Mouse (Mus musculus) olfactory bulb, adult 2 months (tissue): Measurements from ENCODE around the gene Trip12. TPM values are rescaled to one million over a fixed set of nuclear protein-coding genes. Genes with fewer than 3 reads are reported as not detected.

Experiments used
- H3K27ac ChIP-seq: fragments of 200-500 bp; 2 replicates; pipeline ENCODE4 v1.5.1; 2012; ENCODE audit warnings: low read depth, low read length; ENCODE audit not compliant: insufficient read depth
- H3K4me1 ChIP-seq: fragments of 200-500 bp; 2 replicates; pipeline ENCODE4 v1.6.1; 2012; ENCODE audit warnings: low read length; ENCODE audit not compliant: control insufficient read depth, insufficient read depth
- H3K4me3 ChIP-seq: fragments of 200-500 bp; 2 replicates; pipeline ENCODE4 v1.5.1; 2012; ENCODE audit warnings: mild to moderate bottlenecking, low read depth, low read length, moderate library complexity; ENCODE audit not compliant: insufficient read depth
- CTCF ChIP-seq: fragments of 200-500 bp; IDR thresholded peaks from 2 replicates; pipeline ENCODE4 v1.5.1; 2012; ENCODE audit warnings: low read depth, mild to moderate bottlenecking, low read length, moderate library complexity; ENCODE audit not compliant: insufficient read depth
- POLR2A ChIP-seq: fragments of 200-500 bp; IDR thresholded peaks from 2 replicates; pipeline ENCODE4 v1.6.1; 2012; ENCODE audit warnings: mild to moderate bottlenecking, low read depth, low read length, moderate library complexity; ENCODE audit not compliant: insufficient read depth
- WGBS: fragments of 180-500 bp; shearing (Covaris S2); methylation state at CpG from one replicate; pipeline ENCODE4 v1.1.7; 2018; 5-methylcytosine and 5-hydroxymethylcytosine counted together
- polyA plus RNA-seq: library from polyadenylated mRNA; stranded (reverse); fragments of >200 nt; gene quantifications from 2 replicates; pipeline ENCODE4 v1.2.4, GENCODE M21; 2012; ENCODE audit warnings: low replicate concordance; ENCODE audit not compliant: missing spikeins, insufficient read depth, insufficient read length

Gene Trip12
- polyA plus RNA-seq, 1 experiment, result 151 TPM

- 83% methylated on average over 4 of the region's 4 CpGs for WGBS
- no peak overlapping the region for H3K27ac ChIP-seq
- no peaks in the 10 kb centered on the region for H3K4me1 ChIP-seq
- no peak overlapping the region for H3K4me3 ChIP-seq
- TF ChIP-seq CTCF (no peak), POLR2A (no peak)
Measured at GRCm38 (mm10) chr1:84758843-84759242, 81.5 kb downstream of the Trip12 start.

GRCm38 (mm10) chr1:84742156-84742555 lies 98.2 kb downstream of the Trip12 start:
- Histone ChIP-seq H3K4me3 (no peak overlapping the region), H3K27ac (no peak overlapping the region), H3K4me1 (no peaks in the 10 kb centered on the region)
- 88% methylated on average over 3 of the region's 3 CpGs for WGBS
- no peak for TF ChIP-seq POLR2A
- TF ChIP-seq CTCF, result no peak

GRCm38 (mm10) chr1:84740080-84740479 lies 100.2 kb downstream of the Trip12 start:
- no peak for TF ChIP-seq CTCF
- TF ChIP-seq POLR2A, result no peak
- H3K4me3 ChIP-seq, result no peak overlapping the region
- 96% methylated on average over 1 of the region's 1 CpGs for WGBS
- no peaks in the 10 kb centered on the region for H3K4me1 ChIP-seq
- no peak overlapping the region for H3K27ac ChIP-seq

DNA sequence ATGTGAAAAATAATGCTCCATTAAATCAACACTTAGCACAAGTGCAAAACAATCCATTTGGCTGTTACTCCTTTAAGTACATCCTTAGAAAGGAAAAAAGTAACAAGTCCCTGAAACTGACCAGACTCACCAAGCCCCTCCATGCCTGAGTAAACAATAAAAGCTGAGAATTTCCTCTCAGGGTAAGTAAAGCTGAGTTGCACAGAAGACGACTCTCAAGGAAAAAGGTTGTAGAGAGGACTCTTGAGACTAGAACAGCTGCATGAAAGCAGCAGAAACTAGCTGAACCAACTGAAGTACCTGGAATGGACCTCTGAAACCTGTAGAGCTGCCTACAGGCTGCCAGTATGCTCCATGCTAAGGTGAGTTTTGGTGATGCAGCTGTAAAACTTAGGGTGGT lies 103.2 kb downstream of the Trip12 start:
- Histone ChIP-seq H3K27ac (no peak overlapping the region), H3K4me1 (no peaks in the 10 kb centered on the region), H3K4me3 (no peak overlapping the region)
- 40% methylated on average over 1 of the region's 1 CpGs for WGBS
- TF ChIP-seq POLR2A (no peak), CTCF (no peak)

- Histone ChIP-seq H3K4me1 (no peaks in the 10 kb centered on the region), H3K4me3 (no peak overlapping the region), H3K27ac (no peak overlapping the region)
- TF ChIP-seq CTCF (no peak), POLR2A (no peak)
- 61% methylated on average over 3 of the region's 3 CpGs for WGBS
Measured at GRCm38 (mm10) chr1:84733799-84734198, 106.5 kb downstream of the Trip12 start.

- 81% methylated on average over 1 of the region's 1 CpGs for WGBS
- Histone ChIP-seq H3K4me1 (no peaks in the 10 kb centered on the region), H3K27ac (no peak overlapping the region), H3K4me3 (no peak overlapping the region)
- TF ChIP-seq CTCF, result no peak
- TF ChIP-seq POLR2A, result no peak
Measured at GRCm38 (mm10) chr1:84731763-84732162, 108.6 kb downstream of the Trip12 start.

DNA sequence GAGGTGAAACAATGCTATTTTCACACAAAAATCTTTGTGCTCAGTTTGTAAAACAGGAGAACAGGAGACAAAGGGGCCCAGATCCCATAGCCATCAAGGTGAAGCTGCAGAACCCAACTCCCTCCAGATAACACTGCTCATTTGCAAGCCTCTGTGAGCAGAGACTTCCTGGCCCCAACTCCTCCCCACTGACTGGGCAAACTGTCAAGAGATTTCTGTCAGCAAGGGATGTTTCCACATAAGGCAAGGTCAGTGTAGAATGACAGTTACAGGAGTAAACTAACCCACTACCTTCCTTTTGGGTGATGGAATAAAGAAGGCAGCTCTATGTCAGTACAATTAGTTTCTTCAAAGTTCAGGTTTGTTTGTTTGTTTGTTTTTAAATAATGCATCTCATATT lies 117.5 kb downstream of the Trip12 start:
- TF ChIP-seq CTCF (no peak), POLR2A (no peak)
- H3K4me3 ChIP-seq, result no peak overlapping the region
- H3K27ac ChIP-seq, result no peak overlapping the region
- H3K4me1 ChIP-seq, result no peaks in the 10 kb centered on the region

DNA sequence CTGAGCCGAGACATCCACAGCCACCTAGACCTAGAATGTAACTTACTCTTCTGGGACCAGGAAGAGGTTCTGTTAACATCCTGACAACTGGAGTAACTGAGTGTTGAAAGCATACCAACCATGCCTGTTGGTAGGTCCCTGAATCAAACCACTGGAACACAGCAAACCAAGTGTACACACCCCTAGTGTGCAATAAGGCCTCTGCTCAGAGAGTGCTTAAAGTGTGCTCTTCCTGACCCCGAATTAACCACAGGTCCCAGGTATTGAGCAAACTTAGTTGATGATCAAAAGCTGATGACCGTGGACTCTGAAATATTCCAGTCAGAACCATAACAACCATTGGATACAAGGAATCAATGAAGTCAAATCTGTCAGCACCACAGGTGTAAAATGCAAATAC lies 117.9 kb downstream of the Trip12 start:
- TF ChIP-seq POLR2A (no peak), CTCF (no peak)

GRCm38 (mm10) chr1:84721942-84722341 lies 118.4 kb downstream of the Trip12 start:
- Histone ChIP-seq H3K4me3 (no peak overlapping the region), H3K27ac (no peak overlapping the region), H3K4me1 (no peaks in the 10 kb centered on the region)
- WGBS, result 89% methylated on average over 3 of the region's 3 CpGs
- TF ChIP-seq CTCF, result no peak
- no peak for TF ChIP-seq POLR2A

More for the DNA sequence above, 117.9 kb downstream of the Trip12 start:
- H3K27ac ChIP-seq, result no peak overlapping the region
- H3K4me3 ChIP-seq, result no peak overlapping the region
- H3K4me1 ChIP-seq, result no peaks in the 10 kb centered on the region
- WGBS, result 96% methylated on average over 3 of the region's 3 CpGs
